Mouse (Mus musculus): ENCODE data around the gene Fcer1g.

GRCm38 (mm10) chr1:171230215-171230614, 4.0 kb downstream of the Fcer1g start:
- no peak for TF ChIP-seq CTCF (IDR thresholded peaks at IDR 0.05; ENCODE audit: borderline replicate concordance, control insufficient read depth, extremely low read depth, insufficient read depth, low read length, poor library complexity)
- no peak for TF ChIP-seq POLR2A (IDR thresholded peaks at IDR 0.05; ENCODE audit: control insufficient read depth, extremely low read depth, insufficient read depth, low read length, poor library complexity)

Data from thymus, adult 2 months (tissue).